In the genomic region with DNA sequence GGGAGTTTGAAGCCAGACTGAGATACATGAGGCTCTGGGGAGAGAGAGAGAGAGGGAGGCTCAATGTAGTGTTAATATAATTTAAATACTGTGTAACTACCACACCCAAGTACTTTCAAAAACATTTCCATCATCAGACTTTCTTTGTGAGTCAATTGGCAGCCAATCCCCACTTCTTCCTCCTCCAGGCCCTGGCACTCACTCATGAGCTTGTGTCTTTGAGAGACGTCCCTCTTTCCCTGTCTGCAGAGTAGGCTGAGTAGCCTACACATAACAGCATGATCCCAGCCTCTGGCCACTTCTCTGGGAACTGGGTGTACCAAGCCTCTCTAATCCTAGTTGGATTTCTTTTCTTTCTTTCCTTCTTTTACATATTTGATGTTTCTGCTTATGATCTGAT, we compare ENCODE assay signal across 20 mouse cellular contexts. TPM values are rescaled to one million over a fixed set of nuclear protein-coding genes. Genes with fewer than 3 reads are reported as not detected.
"Had no signal": no experiment of that assay in that cellular context is flagged by ENCODE, and none has a peak within 500 bp of the region (broad histone marks: within the 10 kb centered on the region; RNA-seq: fewer than 3 reads in every experiment).

No protein-coding gene starts in this region.

- DNase-seq: gastrocnemius, adult 2 months; gastrocnemius, postnatal 10 days; gastrocnemius, postnatal 25 days; heart, adult 18-20 months; heart, postnatal 10 days; heart, postnatal 4 days; kidney, adult 18-20 months; kidney, adult 8-10 months; kidney, postnatal 10 days; kidney, postnatal 25 days; kidney, postnatal 4 days; layer of hippocampus, adult 9-11 months; liver; liver, embryonic 13.5 days had no signal

RNA-seq across cellular contexts. Expression of gene Ocm, which starts 44.8 kb away (rescaled TPM):
- total RNA-seq: gastrocnemius, adult 2 months; gastrocnemius, postnatal 10 days; gastrocnemius, postnatal 25 days; gastrocnemius, postnatal 4 days; granulocyte monocyte progenitor cell, adult 5-6 weeks; heart, adult 18-20 months; heart, adult 8-10 months; heart, postnatal 10 days; heart, postnatal 25 days; heart, postnatal 4 days; layer of hippocampus, adult 2 months; layer of hippocampus, postnatal 25 days had no signal
